Mouse (Mus musculus): ENCODE measurements around the gene Wdr91.

GRCm38 (mm10) chr6:34870136-34870535 lies 40.5 kb downstream of the Wdr91 start:
- TF ChIP-seq CTCF (IDR thresholded peaks at IDR 0.05; ENCODE audit: extremely low read depth, insufficient read length, insufficient replicate concordance, low read depth, low read length) (no peak), POLR2A (IDR thresholded peaks at IDR 0.05; ENCODE audit: low read depth, low read length) (no peak)
